ENCODE assay signal across 25 mouse cellular contexts in genomic region chr19:17826694-17827093, GRCm38 (mm10). TPM values are rescaled to one million over a fixed set of nuclear protein-coding genes. Genes with fewer than 3 reads are reported as not detected.
"Had no signal": no experiment of that assay in that cellular context is flagged by ENCODE, and none has a peak within 500 bp of the region (broad histone marks: within the 10 kb centered on the region; RNA-seq: fewer than 3 reads in every experiment).

No protein-coding gene starts in this region.

- H3K4me2 ChIP-seq: heart, embryonic 11.5 days; hindbrain, embryonic 12.5 days; hindbrain, embryonic 14.5 days; kidney, embryonic 15.5 days; limb, embryonic 13.5 days; limb, embryonic 15.5 days; liver, embryonic 12.5 days had no signal

- H3K4me1 ChIP-seq: hindbrain, embryonic 10.5 days; hindbrain, embryonic 12.5 days; limb, embryonic 15.5 days; liver, embryonic 12.5 days had no signal

- H3K36me3 ChIP-seq: hindbrain, embryonic 10.5 days; hindbrain, embryonic 12.5 days; kidney, embryonic 15.5 days; limb, embryonic 13.5 days; limb, embryonic 15.5 days; liver, embryonic 12.5 days had no signal

- H3K27me3 ChIP-seq: hindbrain, embryonic 12.5 days; kidney, embryonic 15.5 days; limb, embryonic 13.5 days; limb, embryonic 15.5 days; liver, embryonic 12.5 days had no signal

- H3K9me3 ChIP-seq: hindbrain, embryonic 10.5 days; hindbrain, embryonic 12.5 days; kidney, embryonic 15.5 days; limb, embryonic 13.5 days; limb, embryonic 15.5 days; liver, embryonic 12.5 days had no signal

- H3K9ac ChIP-seq: hindbrain, embryonic 12.5 days; hindbrain, embryonic 14.5 days; kidney, embryonic 15.5 days; limb, embryonic 13.5 days; limb, embryonic 15.5 days; liver, embryonic 12.5 days had no signal

- DNase-seq: gastrocnemius, postnatal 14 days; gastrocnemius, postnatal 36 days; heart, adult 11 months; heart, adult 2 months; heart, postnatal 10 days; heart, postnatal 4 days; kidney, adult 11 months; kidney, adult 2 months; kidney, adult 9 months; kidney, postnatal 14 days; kidney, postnatal 36 days; layer of hippocampus, adult 9-11 months; layer of hippocampus, postnatal 36 days; left cerebral cortex, postnatal 4 days had no signal

- H3K27ac ChIP-seq: heart, adult 2 months; hindbrain, embryonic 10.5 days; hindbrain, embryonic 12.5 days; hindbrain, embryonic 14.5 days; kidney, embryonic 15.5 days; kidney, postnatal 0 days; limb, embryonic 13.5 days; limb, embryonic 15.5 days; liver, embryonic 12.5 days had no signal

- ATAC-seq: hindbrain, embryonic 16.5 days; inflammation-experienced regulatory T-cells, adult 6 months; liver, embryonic 12.5 days had no signal

- H3K4me3 ChIP-seq: heart, adult 2 months; hindbrain, embryonic 10.5 days; hindbrain, embryonic 12.5 days; kidney, embryonic 15.5 days; limb, embryonic 13.5 days; limb, embryonic 15.5 days; liver, embryonic 12.5 days had no signal

RNA-seq across cellular contexts. Expression of gene Pcsk5, which starts 10.7 kb away (rescaled TPM):
- polyA plus RNA-seq: inflammation-experienced regulatory T-cells, adult 6 months had no signal
